Mouse (Mus musculus) forebrain, embryonic 11.5 days (tissue): Measurements from ENCODE around the gene Tac2. TPM values are rescaled to one million over a fixed set of nuclear protein-coding genes. Genes with fewer than 3 reads are reported as not detected.

Experiments
- ATAC-seq: fragments of 200-750 bp; cut with Nextera tagmentation; replicated peaks from 2 replicates; pipeline ENCODE4 v1.8.0; 2017; ENCODE audit warnings: moderate TSS enrichment; ENCODE audit not compliant: low FRiP score
- DNase-seq: peaks from one replicate; pipeline ENCODE4 v3.0.0-alpha.2; 2017; ENCODE audit warnings: low spot score
- H3K27ac ChIP-seq: fragments of 300-500 bp; sonication (generic); 2 replicates; pipeline ENCODE4 v1.5.1; 2014; ENCODE audit warnings: low read depth, low read length
- H3K27me3 ChIP-seq: fragments of 300-500 bp; sonication (generic); 2 replicates; pipeline ENCODE4 v1.6.1; 2014; ENCODE audit warnings: mild to moderate bottlenecking, low read length, mixed read lengths; ENCODE audit not compliant: control insufficient read depth, insufficient read depth
- H3K36me3 ChIP-seq: fragments of 300-500 bp; sonication (generic); 2 replicates; pipeline ENCODE4 v1.6.1; 2014; ENCODE audit warnings: mild to moderate bottlenecking, low read length, moderate library complexity, mixed read lengths; ENCODE audit not compliant: control insufficient read depth, insufficient read depth
- H3K4me1 ChIP-seq: fragments of 300-500 bp; sonication (generic); replicated peaks from 2 replicates; pipeline ENCODE4 v1.6.1; 2014; ENCODE audit warnings: low read length, mixed read lengths; ENCODE audit not compliant: control insufficient read depth, insufficient read depth
- H3K4me2 ChIP-seq: fragments of 300-500 bp; sonication (generic); 2 replicates; pipeline ENCODE4 v1.6.1; 2014; ENCODE audit warnings: low read depth, mild to moderate bottlenecking, low read length, moderate library complexity, mixed read lengths; ENCODE audit not compliant: severe bottlenecking
- H3K4me3 ChIP-seq: fragments of 300-500 bp; sonication (generic); 2 replicates; pipeline ENCODE4 v1.5.1; 2014; ENCODE audit warnings: low read depth, low read length
- H3K9ac ChIP-seq: fragments of 300-500 bp; sonication (generic); 2 replicates; pipeline ENCODE4 v1.6.1; 2014; ENCODE audit warnings: low read length
- H3K9me3 ChIP-seq: fragments of 300-500 bp; sonication (generic); 2 replicates; pipeline ENCODE4 v1.6.1; 2016; ENCODE audit warnings: low read length, mixed read lengths; ENCODE audit not compliant: control insufficient read depth
- WGBS: fragments of 180-500 bp; shearing (Covaris S2); extraction: QIAGEN DNeasy Blood & Tissue Kit; methylation state at CpG from one replicate; pipeline ENCODE4 v1.1.7; 2014; 5-methylcytosine and 5-hydroxymethylcytosine counted together
- polyA plus RNA-seq: library from polyadenylated mRNA; unstranded; fragments of >200 nt; fragmentation: Nextera tagmentation; extraction: Ambion mirVana; gene quantifications from 2 replicates; pipeline ENCODE4 v1.2.1, GENCODE M21; 2014

Gene Tac2
- polyA plus RNA-seq, 1 experiment from 2014 or later = not detected

DNA sequence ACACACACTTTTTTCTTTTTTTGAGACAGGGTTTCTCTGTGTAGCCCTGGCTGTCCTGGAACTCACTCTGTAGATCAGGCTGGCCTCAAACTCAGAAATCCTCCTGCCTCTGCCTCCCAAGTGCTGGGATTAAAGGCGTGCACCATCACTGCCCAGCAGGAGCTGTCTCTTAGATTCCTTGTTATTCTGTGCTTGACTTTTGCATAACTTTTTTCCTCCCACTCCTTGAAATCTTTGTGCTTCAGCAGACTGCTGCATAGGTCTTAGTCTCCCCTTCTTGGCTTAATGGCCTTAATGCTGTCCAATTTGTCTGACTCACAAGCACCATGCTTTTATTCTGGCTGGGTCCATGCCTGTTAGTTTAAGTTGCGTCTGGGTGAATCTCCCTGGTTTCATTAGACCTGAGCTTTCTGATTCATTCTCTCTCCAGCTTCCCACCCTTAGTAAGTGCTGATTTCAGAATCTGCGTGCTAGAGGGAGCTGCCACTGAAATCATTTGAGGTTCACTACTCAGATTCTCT lies 15.4 kb upstream of the Tac2 start:
- no peaks in the 10 kb centered on the region for H3K36me3 ChIP-seq
- 86% methylated on average over 3 of the region's 3 CpGs for WGBS
- DNase-seq = no peak
- no peak overlapping the region for H3K4me2 ChIP-seq
- H3K9me3 ChIP-seq = no peaks in the 10 kb centered on the region
- no peak for ATAC-seq
- H3K4me1 ChIP-seq = no peaks in the 10 kb centered on the region
- H3K27ac ChIP-seq = no peak overlapping the region
- no peak overlapping the region for H3K4me3 ChIP-seq
- no peak overlapping the region for H3K9ac ChIP-seq
- H3K27me3 ChIP-seq = no peaks in the 10 kb centered on the region

DNA sequence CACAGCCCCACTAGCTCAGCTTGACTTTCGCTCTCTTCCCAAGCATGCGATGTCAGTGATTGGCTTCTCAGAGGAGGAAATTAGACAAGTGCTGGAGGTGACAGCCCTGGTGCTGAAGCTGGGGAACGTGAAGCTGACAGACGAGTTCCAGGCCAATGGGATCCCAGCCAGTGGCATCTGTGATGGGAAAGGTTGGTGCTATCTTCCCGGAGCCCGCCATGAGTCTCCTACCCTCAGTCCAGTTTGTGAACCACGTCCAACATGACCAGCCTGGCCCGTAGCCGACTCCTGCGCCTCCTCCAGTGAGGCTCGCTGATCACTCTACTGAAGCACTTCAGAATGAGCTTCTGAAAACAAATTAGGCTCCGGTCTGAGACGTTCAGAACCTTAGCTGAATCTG lies 13.9 kb upstream of the Tac2 start:
- Histone ChIP-seq H3K27me3 (no peaks in the 10 kb centered on the region), H3K9ac (no peak overlapping the region), H3K4me2 (no peak overlapping the region), H3K9me3 (no peaks in the 10 kb centered on the region), H3K4me3 (no peak overlapping the region), H3K27ac (no peak overlapping the region), H3K36me3 (no peaks in the 10 kb centered on the region), H3K4me1 (no peaks in the 10 kb centered on the region)
- DNase-seq = no peak
- ATAC-seq = no peak
- WGBS = 81% methylated on average over 13 of the region's 13 CpGs

DNA sequence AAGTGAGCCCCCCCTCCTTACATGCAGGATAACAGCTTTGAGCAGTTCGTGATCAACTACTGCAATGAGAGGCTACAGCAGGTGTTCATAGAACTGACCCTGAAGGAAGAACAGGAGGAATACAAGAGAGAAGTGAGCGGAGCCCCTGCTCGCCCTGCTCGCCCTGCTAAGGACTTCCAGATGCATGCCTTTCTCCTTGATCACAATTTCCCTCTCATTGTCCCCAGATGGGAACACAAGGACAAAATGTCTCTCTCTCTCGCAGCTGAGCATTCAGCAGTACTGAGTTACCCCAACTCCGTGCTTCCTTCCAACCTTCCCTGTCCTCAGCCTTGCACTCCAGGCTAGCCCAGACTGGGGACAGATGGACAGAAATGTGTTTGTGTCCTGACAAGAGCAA lies 11.5 kb upstream of the Tac2 start:
- Histone ChIP-seq H3K4me3 (no peak overlapping the region), H3K27me3 (no peaks in the 10 kb centered on the region), H3K4me1 (no peaks in the 10 kb centered on the region), H3K27ac (no peak overlapping the region), H3K4me2 (no peak overlapping the region), H3K36me3 (no peaks in the 10 kb centered on the region), H3K9me3 (no peaks in the 10 kb centered on the region), H3K9ac (no peak overlapping the region)
- DNase-seq = peak; percentile 39
- ATAC-seq = no peak
- WGBS = 76% methylated on average over 6 of the region's 6 CpGs

DNA sequence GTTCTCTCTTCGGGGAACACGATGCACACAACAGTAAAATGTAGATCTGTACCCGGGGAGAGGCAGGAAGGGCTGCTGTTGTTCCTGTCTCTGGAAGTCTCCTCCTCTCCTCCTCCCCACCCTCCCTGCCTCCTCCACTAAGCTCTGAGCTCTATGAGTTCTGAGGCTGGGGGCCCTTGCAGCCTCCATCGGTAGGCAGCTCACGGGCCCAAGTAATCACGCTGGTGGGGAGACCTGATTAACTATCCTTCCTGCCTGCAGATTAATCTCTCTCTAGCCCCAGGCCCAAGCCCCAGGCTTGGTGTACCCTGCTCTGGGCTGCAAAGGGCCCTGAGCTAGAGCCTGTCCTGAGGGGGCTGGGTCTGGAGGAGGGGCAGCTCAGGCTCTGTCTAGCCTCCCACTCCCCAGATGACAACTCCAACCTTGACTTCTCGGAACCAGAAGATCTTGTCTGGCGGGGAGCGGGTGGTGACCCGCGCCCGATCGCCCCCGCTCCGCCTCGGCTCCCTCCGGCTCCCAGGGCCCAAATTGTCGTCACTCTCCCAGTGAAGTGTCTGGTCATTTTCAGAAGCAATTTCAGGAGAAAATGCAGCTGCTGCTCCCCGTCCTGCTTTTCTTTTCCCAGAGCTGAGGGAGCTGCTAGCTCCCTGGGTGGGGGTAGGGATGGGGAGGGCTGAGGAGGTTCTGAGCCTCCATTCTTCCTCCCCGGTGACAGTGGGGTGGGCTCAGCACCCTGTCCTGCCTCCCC lies 2.4 kb upstream of the Tac2 start:
- DNase-seq (no peak), ATAC-seq (no peak)
- Histone ChIP-seq H3K9me3 (no peaks in the 10 kb centered on the region), H3K4me2 (peak overlapping the region; percentile 8; the same call in 1 of the 2 replicates), H3K9ac (peak overlapping the region; percentile 35), H3K27me3 (peaks cover 7% of the 10 kb centered on the region), H3K36me3 (no peaks in the 10 kb centered on the region), H3K4me1 (peaks cover 13% of the 10 kb centered on the region; the same call in 1 of the 2 replicates), H3K27ac (no peak overlapping the region), H3K4me3 (no peak overlapping the region)
- WGBS = 14% methylated on average over 20 of the region's 20 CpGs

DNA sequence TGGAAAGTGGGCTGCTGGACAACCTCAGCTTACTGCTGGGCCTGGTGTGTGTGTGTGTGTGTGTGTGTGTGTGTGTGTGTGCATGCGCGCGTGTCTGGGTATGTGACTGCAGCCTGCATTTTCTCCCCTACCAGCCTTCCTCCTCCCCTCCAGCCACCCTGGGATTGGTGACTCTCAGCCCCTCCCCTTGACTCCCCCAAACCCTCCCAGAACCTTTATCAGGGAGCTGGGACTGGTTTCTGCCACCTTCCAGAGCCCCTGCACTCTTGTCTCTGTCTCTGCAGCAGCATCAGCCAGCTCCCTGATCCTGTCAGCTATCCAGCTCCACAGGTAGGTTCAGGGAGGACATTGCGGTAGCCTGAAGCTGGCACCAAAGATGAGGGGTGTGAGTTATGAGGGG lies 858 bp downstream of the Tac2 start:
- Histone ChIP-seq H3K27ac (no peak overlapping the region), H3K27me3 (peaks cover 22% of the 10 kb centered on the region), H3K4me1 (peaks cover 15% of the 10 kb centered on the region; the same call in 1 of the 2 replicates), H3K36me3 (no peaks in the 10 kb centered on the region), H3K4me2 (no peak overlapping the region), H3K4me3 (no peak overlapping the region), H3K9me3 (no peaks in the 10 kb centered on the region), H3K9ac (no peak overlapping the region)
- no peak for ATAC-seq
- no peak for DNase-seq
- WGBS = 88% methylated on average over 4 of the region's 4 CpGs

DNA sequence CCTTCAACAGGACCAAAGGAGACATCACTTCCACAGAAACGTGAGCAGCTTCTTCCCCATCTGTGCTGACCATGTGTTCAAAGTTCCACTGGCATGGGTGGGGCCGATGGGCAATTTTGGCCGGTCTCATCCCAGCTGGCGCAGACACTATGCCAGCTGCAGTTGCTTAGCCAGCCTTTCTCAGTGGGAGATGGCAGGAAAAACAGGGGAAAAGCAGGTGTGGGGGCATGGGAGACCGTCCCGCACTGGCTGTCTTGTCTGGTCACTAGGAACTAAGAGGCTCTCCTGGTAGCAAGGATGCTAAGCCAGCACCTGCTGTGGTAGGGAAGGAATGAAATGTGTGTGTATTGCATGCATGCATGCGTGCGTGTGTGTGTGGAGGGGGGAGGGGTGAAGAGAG lies 4.2 kb downstream of the Tac2 start:
- DNase-seq (no peak), ATAC-seq (no peak)
- Histone ChIP-seq H3K4me2 (no peak overlapping the region), H3K27me3 (peaks cover 17% of the 10 kb centered on the region), H3K27ac (no peak overlapping the region), H3K4me1 (peaks cover 3% of the 10 kb centered on the region; the same call in 1 of the 2 replicates), H3K9me3 (no peaks in the 10 kb centered on the region), H3K4me3 (no peak overlapping the region), H3K36me3 (no peaks in the 10 kb centered on the region), H3K9ac (no peak overlapping the region)
- WGBS = 85% methylated on average over 8 of the region's 8 CpGs

DNA sequence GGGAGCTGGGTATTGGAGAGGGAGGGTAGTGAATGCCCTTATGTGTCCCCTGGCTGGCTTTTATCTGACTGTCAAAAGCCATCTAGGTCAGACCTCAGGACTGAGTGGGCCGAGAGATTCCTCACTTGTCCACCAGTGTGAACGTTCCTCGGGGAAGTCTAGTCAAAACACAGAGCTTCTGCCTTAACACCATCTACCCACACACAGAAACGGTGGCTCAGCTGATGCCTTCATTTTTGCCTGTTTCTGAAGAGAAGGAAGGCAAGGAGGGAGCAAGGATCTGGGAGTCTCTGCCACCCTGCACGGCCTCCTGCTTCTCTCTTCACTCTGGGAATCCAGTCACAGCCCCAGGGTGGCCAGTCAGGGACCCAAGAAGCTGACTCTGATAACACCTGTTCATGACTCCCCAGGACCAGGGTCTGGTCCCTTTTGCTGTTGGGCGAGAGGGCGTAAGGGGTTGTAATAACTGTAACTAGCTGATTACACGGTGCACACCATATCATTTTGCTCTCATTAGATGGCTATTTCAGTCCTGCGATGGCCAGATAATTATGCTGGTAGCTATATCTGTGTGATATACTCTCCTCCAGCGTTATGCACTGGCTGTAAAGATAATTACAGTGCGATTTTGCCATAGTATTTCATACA lies 6.1 kb downstream of the Tac2 start:
- H3K27ac ChIP-seq = no peak overlapping the region
- H3K4me3 ChIP-seq = no peak overlapping the region
- H3K4me1 ChIP-seq = peaks cover 3% of the 10 kb centered on the region; the same call in 1 of the 2 replicates
- no peak overlapping the region for H3K4me2 ChIP-seq
- no peaks in the 10 kb centered on the region for H3K9me3 ChIP-seq
- no peak for DNase-seq
- no peak for ATAC-seq
- no peaks in the 10 kb centered on the region for H3K36me3 ChIP-seq
- peaks cover 17% of the 10 kb centered on the region for H3K27me3 ChIP-seq
- no peak overlapping the region for H3K9ac ChIP-seq
- 59% methylated on average over 11 of the region's 11 CpGs for WGBS

DNA sequence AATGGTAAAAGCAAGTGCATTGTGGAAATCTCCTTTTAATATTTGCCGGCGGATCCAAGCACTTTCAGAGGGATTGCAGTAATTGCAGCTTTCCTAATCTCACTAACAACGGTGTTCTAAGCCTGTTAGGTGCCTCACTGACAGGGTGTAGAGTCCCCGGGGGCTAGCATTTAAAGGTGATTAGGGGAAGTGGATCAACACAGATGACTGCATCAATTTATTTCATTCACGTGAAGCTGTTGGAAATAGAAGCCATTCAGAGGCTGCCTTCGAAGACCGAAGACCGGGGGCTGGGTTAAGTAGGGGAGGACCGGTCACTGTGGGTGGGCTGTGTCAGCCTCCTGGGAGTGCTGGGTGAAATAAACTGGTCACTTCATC lies 6.6 kb downstream of the Tac2 start:
- H3K27ac ChIP-seq = no peak overlapping the region
- H3K4me2 ChIP-seq = no peak overlapping the region
- DNase-seq = no peak
- peaks cover 3% of the 10 kb centered on the region; the same call in 1 of the 2 replicates for H3K4me1 ChIP-seq
- no peak; the same call in 1 of the 2 replicates for ATAC-seq
- no peak overlapping the region for H3K9ac ChIP-seq
- H3K27me3 ChIP-seq = peaks cover 17% of the 10 kb centered on the region
- 12% methylated on average over 9 of the region's 9 CpGs for WGBS
- no peak overlapping the region for H3K4me3 ChIP-seq
- H3K36me3 ChIP-seq = no peaks in the 10 kb centered on the region
- no peaks in the 10 kb centered on the region for H3K9me3 ChIP-seq
